Mouse (Mus musculus): ENCODE data around the gene Plcb2. TPM values are rescaled to one million over a fixed set of nuclear protein-coding genes. Genes with fewer than 3 reads are reported as not detected.

Gene Plcb2
- polyA plus RNA-seq, 1 experiment from 2014 or later = 0.24 TPM

- no peak overlapping the region for H3K27ac ChIP-seq (ENCODE audit: low read depth, low read length)
- WGBS = 85% methylated on average over 19 of the region's 19 CpGs
- peaks cover 22% of the 10 kb centered on the region for H3K27me3 ChIP-seq (ENCODE audit: control insufficient read depth, insufficient read depth, low read length)
- no peaks in the 10 kb centered on the region for H3K9me3 ChIP-seq (ENCODE audit: control insufficient read depth, low read length)
- H3K36me3 ChIP-seq (ENCODE audit: control insufficient read depth, insufficient read depth, low read length) = no peaks in the 10 kb centered on the region
- DNase-seq (ENCODE audit: low spot score) (no peak), ATAC-seq (ENCODE audit: insufficient read depth, low FRiP score, low TSS enrichment) (no peak)
- H3K9ac ChIP-seq (ENCODE audit: low read length) = no peak overlapping the region
- H3K4me2 ChIP-seq (ENCODE audit: low read depth) = no peak overlapping the region
- H3K4me3 ChIP-seq (ENCODE audit: low read depth, low read length) = no peak overlapping the region
- no peaks in the 10 kb centered on the region for H3K4me1 ChIP-seq (ENCODE audit: control insufficient read depth, insufficient read depth, low read length)
Measured at GRCm38 (mm10) chr2:118693370-118693966, 34.8 kb downstream of the Plcb2 start.

GRCm38 (mm10) chr2:118689875-118690274 lies 38.4 kb downstream of the Plcb2 start:
- DNase-seq (ENCODE audit: low spot score) (no peak), ATAC-seq (ENCODE audit: insufficient read depth, low FRiP score, low TSS enrichment) (no peak)
- 73% methylated on average over 10 of the region's 10 CpGs for WGBS
- H3K27ac ChIP-seq (ENCODE audit: low read depth, low read length) = no peak overlapping the region
- H3K9me3 ChIP-seq (ENCODE audit: control insufficient read depth, low read length) = no peaks in the 10 kb centered on the region
- no peak overlapping the region for H3K9ac ChIP-seq (ENCODE audit: low read length)
- H3K4me3 ChIP-seq (ENCODE audit: low read depth, low read length) = no peak overlapping the region
- no peak overlapping the region for H3K4me2 ChIP-seq (ENCODE audit: low read depth)
- no peaks in the 10 kb centered on the region for H3K36me3 ChIP-seq (ENCODE audit: control insufficient read depth, insufficient read depth, low read length)
- no peaks in the 10 kb centered on the region for H3K4me1 ChIP-seq (ENCODE audit: control insufficient read depth, insufficient read depth, low read length)
- H3K27me3 ChIP-seq (ENCODE audit: control insufficient read depth, insufficient read depth, low read length) = no peaks in the 10 kb centered on the region

DNA sequence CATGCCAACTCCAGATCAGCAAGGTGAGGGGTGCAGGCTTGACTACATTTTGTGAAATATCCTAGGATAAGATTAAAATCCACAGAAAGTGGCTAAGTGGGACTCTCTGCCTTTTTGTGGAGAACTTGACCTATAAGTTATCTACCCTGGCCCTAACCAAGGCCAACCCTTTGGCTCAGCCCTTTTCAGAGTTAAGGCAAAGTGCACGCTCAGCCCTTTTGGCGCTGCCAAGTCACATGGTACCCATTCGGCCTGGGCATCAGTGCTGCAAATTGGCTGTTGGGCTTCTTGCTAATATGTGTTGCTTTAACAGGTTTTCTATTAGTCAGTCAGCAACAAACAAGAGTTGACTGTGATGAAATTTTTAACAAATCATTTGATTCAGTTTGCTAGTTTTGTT lies 40.4 kb downstream of the Plcb2 start:
- Histone ChIP-seq H3K9me3 (ENCODE audit: control insufficient read depth, low read length) (no peaks in the 10 kb centered on the region), H3K36me3 (ENCODE audit: control insufficient read depth, insufficient read depth, low read length) (no peaks in the 10 kb centered on the region), H3K27me3 (ENCODE audit: control insufficient read depth, insufficient read depth, low read length) (no peaks in the 10 kb centered on the region), H3K4me1 (ENCODE audit: control insufficient read depth, insufficient read depth, low read length) (no peaks in the 10 kb centered on the region), H3K9ac (ENCODE audit: low read length) (no peak overlapping the region), H3K27ac (ENCODE audit: low read depth, low read length) (no peak overlapping the region), H3K4me3 (ENCODE audit: low read depth, low read length) (no peak overlapping the region), H3K4me2 (ENCODE audit: low read depth) (no peak overlapping the region)
- ATAC-seq (ENCODE audit: insufficient read depth, low FRiP score, low TSS enrichment) = no peak
- WGBS = 93% methylated on average over 3 of the region's 3 CpGs
- no peak for DNase-seq (ENCODE audit: low spot score)

- no peak for DNase-seq (ENCODE audit: low spot score)
- Histone ChIP-seq H3K4me2 (ENCODE audit: low read depth) (no peak overlapping the region), H3K9me3 (ENCODE audit: control insufficient read depth, low read length) (no peaks in the 10 kb centered on the region), H3K27ac (ENCODE audit: low read depth, low read length) (no peak overlapping the region), H3K4me1 (ENCODE audit: control insufficient read depth, insufficient read depth, low read length) (no peaks in the 10 kb centered on the region), H3K9ac (ENCODE audit: low read length) (no peak overlapping the region), H3K4me3 (ENCODE audit: low read depth, low read length) (no peak overlapping the region), H3K36me3 (ENCODE audit: control insufficient read depth, insufficient read depth, low read length) (no peaks in the 10 kb centered on the region), H3K27me3 (ENCODE audit: control insufficient read depth, insufficient read depth, low read length) (no peaks in the 10 kb centered on the region)
- ATAC-seq (ENCODE audit: insufficient read depth, low FRiP score, low TSS enrichment) = no peak
- 77% methylated on average over 8 of the region's 8 CpGs for WGBS
Measured at GRCm38 (mm10) chr2:118686693-118687092, 41.5 kb downstream of the Plcb2 start.

- H3K4me3 ChIP-seq (ENCODE audit: low read depth, low read length) = no peak overlapping the region
- H3K36me3 ChIP-seq (ENCODE audit: control insufficient read depth, insufficient read depth, low read length) = no peaks in the 10 kb centered on the region
- WGBS = 89% methylated on average over 4 of the region's 4 CpGs
- H3K4me2 ChIP-seq (ENCODE audit: low read depth) = no peak overlapping the region
- DNase-seq (ENCODE audit: low spot score) (no peak), ATAC-seq (ENCODE audit: insufficient read depth, low FRiP score, low TSS enrichment) (no peak)
- H3K9ac ChIP-seq (ENCODE audit: low read length) = no peak overlapping the region
- H3K27me3 ChIP-seq (ENCODE audit: control insufficient read depth, insufficient read depth, low read length) = no peaks in the 10 kb centered on the region
- H3K27ac ChIP-seq (ENCODE audit: low read depth, low read length) = no peak overlapping the region
- no peaks in the 10 kb centered on the region for H3K4me1 ChIP-seq (ENCODE audit: control insufficient read depth, insufficient read depth, low read length)
- H3K9me3 ChIP-seq (ENCODE audit: control insufficient read depth, low read length) = no peaks in the 10 kb centered on the region
Measured at GRCm38 (mm10) chr2:118685088-118685487, 43.1 kb downstream of the Plcb2 start.

- Histone ChIP-seq H3K36me3 (ENCODE audit: control insufficient read depth, insufficient read depth, low read length) (no peaks in the 10 kb centered on the region), H3K4me1 (ENCODE audit: control insufficient read depth, insufficient read depth, low read length) (peaks cover under 1% of the 10 kb centered on the region; the same call in 1 of the 2 replicates), H3K27me3 (ENCODE audit: control insufficient read depth, insufficient read depth, low read length) (peaks cover 21% of the 10 kb centered on the region), H3K9ac (ENCODE audit: low read length) (no peak overlapping the region), H3K4me3 (ENCODE audit: low read depth, low read length) (no peak overlapping the region), H3K27ac (ENCODE audit: low read depth, low read length) (no peak overlapping the region), H3K4me2 (ENCODE audit: low read depth) (no peak overlapping the region), H3K9me3 (ENCODE audit: control insufficient read depth, low read length) (no peaks in the 10 kb centered on the region)
- 59% methylated on average over 8 of the region's 8 CpGs for WGBS
- ATAC-seq (ENCODE audit: insufficient read depth, low FRiP score, low TSS enrichment) (no peak), DNase-seq (ENCODE audit: low spot score) (no peak)
Measured at GRCm38 (mm10) chr2:118682544-118683260, 45.5 kb downstream of the Plcb2 start.

DNA sequence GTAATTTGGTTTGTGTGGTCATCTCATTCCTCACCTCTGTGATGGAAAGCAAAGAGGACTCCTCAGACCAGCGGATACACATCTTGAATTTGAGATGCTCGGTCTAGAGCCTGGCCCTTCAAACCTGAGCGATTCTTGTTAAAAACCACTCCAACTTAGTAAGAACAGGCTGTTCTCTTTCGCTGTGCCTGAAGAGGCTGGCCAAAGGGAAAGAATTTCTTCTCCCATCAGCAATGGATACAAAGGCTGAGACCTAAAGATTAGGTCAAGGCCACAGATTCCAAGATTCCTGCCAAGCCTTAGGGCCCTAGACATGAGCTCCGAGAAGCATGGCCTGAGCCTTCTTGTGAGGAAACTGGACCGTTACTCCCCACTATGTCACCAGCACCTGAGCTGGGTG lies 47.3 kb downstream of the Plcb2 start:
- no peak overlapping the region for H3K4me2 ChIP-seq (ENCODE audit: low read depth)
- peaks cover 9% of the 10 kb centered on the region; the same call in 1 of the 2 replicates for H3K4me1 ChIP-seq (ENCODE audit: control insufficient read depth, insufficient read depth, low read length)
- WGBS = 89% methylated on average over 6 of the region's 6 CpGs
- H3K9me3 ChIP-seq (ENCODE audit: control insufficient read depth, low read length) = no peaks in the 10 kb centered on the region
- ATAC-seq (ENCODE audit: insufficient read depth, low FRiP score, low TSS enrichment) = no peak
- H3K4me3 ChIP-seq (ENCODE audit: low read depth, low read length) = no peak overlapping the region
- H3K9ac ChIP-seq (ENCODE audit: low read length) = no peak overlapping the region
- DNase-seq (ENCODE audit: low spot score) = no peak
- H3K36me3 ChIP-seq (ENCODE audit: control insufficient read depth, insufficient read depth, low read length) = no peaks in the 10 kb centered on the region
- H3K27me3 ChIP-seq (ENCODE audit: control insufficient read depth, insufficient read depth, low read length) = peaks cover 39% of the 10 kb centered on the region
- no peak overlapping the region for H3K27ac ChIP-seq (ENCODE audit: low read depth, low read length)

- DNase-seq (ENCODE audit: low spot score) (no peak), ATAC-seq (ENCODE audit: insufficient read depth, low FRiP score, low TSS enrichment) (no peak)
- Histone ChIP-seq H3K4me2 (ENCODE audit: low read depth) (no peak overlapping the region), H3K36me3 (ENCODE audit: control insufficient read depth, insufficient read depth, low read length) (no peaks in the 10 kb centered on the region), H3K9ac (ENCODE audit: low read length) (no peak overlapping the region), H3K27ac (ENCODE audit: low read depth, low read length) (no peak overlapping the region), H3K27me3 (ENCODE audit: control insufficient read depth, insufficient read depth, low read length) (peaks cover 51% of the 10 kb centered on the region), H3K4me1 (ENCODE audit: control insufficient read depth, insufficient read depth, low read length) (peaks cover 9% of the 10 kb centered on the region; the same call in 1 of the 2 replicates), H3K9me3 (ENCODE audit: control insufficient read depth, low read length) (no peaks in the 10 kb centered on the region), H3K4me3 (ENCODE audit: low read depth, low read length) (no peak overlapping the region)
- WGBS = 73% methylated on average over 3 of the region's 3 CpGs
Measured at GRCm38 (mm10) chr2:118679577-118679976, 48.7 kb downstream of the Plcb2 start.

DNA sequence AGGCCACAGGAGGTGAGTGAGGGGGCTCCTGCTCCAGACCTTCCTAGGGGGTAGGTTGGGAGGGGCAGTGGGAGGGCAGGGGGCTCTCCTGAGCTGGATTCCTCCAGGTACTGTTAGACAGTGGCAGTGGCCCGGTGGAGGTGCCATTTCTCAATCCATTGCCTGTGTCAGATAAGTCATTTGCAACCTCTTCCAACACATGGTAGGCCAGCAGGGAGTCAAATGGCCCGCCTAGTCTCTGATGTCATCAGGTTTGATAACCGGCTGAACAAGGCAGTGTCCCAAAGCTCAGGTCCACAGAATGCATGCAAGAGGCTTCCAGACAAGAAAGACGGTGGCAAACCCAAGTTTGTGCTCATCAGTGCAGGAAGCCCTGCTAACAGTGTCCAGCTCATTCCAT lies 50.4 kb downstream of the Plcb2 start:
- no peak overlapping the region for H3K9ac ChIP-seq (ENCODE audit: low read length)
- peak overlapping the region; percentile 48 for H3K4me3 ChIP-seq (ENCODE audit: low read depth, low read length)
- no peak overlapping the region for H3K27ac ChIP-seq (ENCODE audit: low read depth, low read length)
- H3K36me3 ChIP-seq (ENCODE audit: control insufficient read depth, insufficient read depth, low read length) = no peaks in the 10 kb centered on the region
- DNase-seq (ENCODE audit: low spot score) (no peak), ATAC-seq (ENCODE audit: insufficient read depth, low FRiP score, low TSS enrichment) (0 out of 2 replicates have a peak, but pooled peaks have one; percentile 20)
- H3K4me2 ChIP-seq (ENCODE audit: low read depth) = peak overlapping the region; percentile 93; the same call in 1 of the 2 replicates
- peaks cover 9% of the 10 kb centered on the region; the same call in 1 of the 2 replicates for H3K4me1 ChIP-seq (ENCODE audit: control insufficient read depth, insufficient read depth, low read length)
- peaks cover 61% of the 10 kb centered on the region for H3K27me3 ChIP-seq (ENCODE audit: control insufficient read depth, insufficient read depth, low read length)
- 10% methylated on average over 4 of the region's 4 CpGs for WGBS
- H3K9me3 ChIP-seq (ENCODE audit: control insufficient read depth, low read length) = no peaks in the 10 kb centered on the region
